Mouse (Mus musculus) CH12.LX (cell line): Measurements from ENCODE around the gene Spata13. TPM values are rescaled to one million over a fixed set of nuclear protein-coding genes. Genes with fewer than 3 reads are reported as not detected.

Experiments used
- DNase-seq: peaks from one replicate; pipeline ENCODE4 v3.0.0-alpha.2; 2013; ENCODE audit errors: extremely low read depth
- H3K27ac ChIP-seq: 2 replicates; pipeline ENCODE4 v1.5.1; 2012; ENCODE audit warnings: low read depth, mild to moderate bottlenecking, control low read depth, moderate library complexity; ENCODE audit not compliant: insufficient read depth
- H3K27me3 ChIP-seq: replicated peaks from 2 replicates; pipeline ENCODE3; 2012; ENCODE audit warnings: inconsistent platforms
- H3K36me3 ChIP-seq, 2 experiments: replicated peaks in 1 of 2; 2 replicates each; pipeline versions ENCODE3 to v1.6.1; 2012; ENCODE audit warnings: inconsistent platforms in 1 of 2, low read length in 1 of 2, mild to moderate bottlenecking in 1 of 2, mixed read lengths in 1 of 2, moderate library complexity in 1 of 2; ENCODE audit not compliant: control insufficient read depth in 1 of 2, insufficient read depth in 1 of 2
- H3K4me1 ChIP-seq, 2 experiments: 2 replicates each; pipeline ENCODE4 v1.6.1; 2012; ENCODE audit warnings: inconsistent platforms in 1 of 2, moderate library complexity in 1 of 2; ENCODE audit not compliant: insufficient read depth in 2 of 2, control insufficient read depth in 1 of 2
- H3K4me2 ChIP-seq: 2 replicates; pipeline ENCODE4 v1.6.1; 2012; ENCODE audit warnings: low read depth, mild to moderate bottlenecking, control low read depth; ENCODE audit not compliant: poor library complexity, insufficient read depth, severe bottlenecking
- H3K4me3 ChIP-seq, 3 experiments: fragments of 150-350 bp in 1 of 3; sonication (generic) in 1 of 3; replicated peaks in 1 of 3; 2 replicates each; pipeline versions ENCODE3 to v1.5.1; 2011 to 2012; ENCODE audit warnings: low read depth in 2 of 3, low read length in 2 of 3, mild to moderate bottlenecking in 2 of 3, moderate library complexity in 2 of 3, control low read depth in 1 of 3, improper control_type of control experiment in 1 of 3, inconsistent platforms in 1 of 3, mixed read lengths in 1 of 3; ENCODE audit not compliant: poor library complexity in 1 of 3
- H3K79me2 ChIP-seq: replicated peaks from 2 replicates; pipeline ENCODE4 v1.6.1; 2012; ENCODE audit warnings: mild to moderate bottlenecking, moderate library complexity; ENCODE audit not compliant: control insufficient read depth, poor library complexity, insufficient read depth, severe bottlenecking; ENCODE audit errors: extremely low read depth
- H3K9ac ChIP-seq: 2 replicates; pipeline ENCODE4 v1.6.1; 2012; ENCODE audit warnings: low read depth, mild to moderate bottlenecking, control low read depth, moderate library complexity; ENCODE audit not compliant: insufficient read depth
- H3K9me3 ChIP-seq: replicated peaks from 2 replicates; pipeline ENCODE3; 2012; ENCODE audit warnings: low read length, inconsistent platforms, mixed read lengths
- BHLHE40 ChIP-seq: IDR thresholded peaks from 2 replicates; pipeline ENCODE4 v1.6.1; 2011; ENCODE audit warnings: mild to moderate bottlenecking, low read depth, low read length, improper control_type of control experiment
- CHD2 ChIP-seq: IDR thresholded peaks from 2 replicates; pipeline ENCODE4 v1.6.1; 2011; ENCODE audit warnings: low read length, improper control_type of control experiment
- CTCF ChIP-seq, 2 experiments: IDR thresholded peaks in 1 of 2; conservative IDR thresholded peaks in 1 of 2; 2 replicates each; pipeline ENCODE4 v1.5.1; 2011 to 2012; ENCODE audit warnings: low read depth in 2 of 2, low read length in 2 of 2, improper control_type of control experiment in 1 of 2, inconsistent platforms in 1 of 2, mild to moderate bottlenecking in 1 of 2, moderate library complexity in 1 of 2
- E2F4 ChIP-seq: IDR thresholded peaks from 2 replicates; pipeline ENCODE4 v1.6.1; 2011; ENCODE audit warnings: low read depth, low read length, improper control_type of control experiment; ENCODE audit not compliant: insufficient replicate concordance
- ELF1 ChIP-seq: IDR thresholded peaks from 2 replicates; pipeline ENCODE4 v1.6.1; 2014; ENCODE audit warnings: low read depth, mild to moderate bottlenecking, inconsistent platforms, low read length, improper control_type of control experiment
- EP300 ChIP-seq: IDR thresholded peaks from 2 replicates; pipeline ENCODE4 v1.6.1; 2011; ENCODE audit warnings: low read length, improper control_type of control experiment
- GABPA ChIP-seq: IDR thresholded peaks from 2 replicates; pipeline ENCODE4 v1.6.1; 2012; ENCODE audit warnings: low read depth, low read length, improper control_type of control experiment, inconsistent platforms; ENCODE audit not compliant: insufficient replicate concordance
- HCFC1 ChIP-seq: IDR thresholded peaks from 2 replicates; pipeline ENCODE4 v1.6.1; 2012; ENCODE audit warnings: low read depth, mild to moderate bottlenecking, inconsistent platforms, low read length, improper control_type of control experiment
- IRF4 ChIP-seq: IDR thresholded peaks from 2 replicates; pipeline ENCODE4 v1.6.1; 2014; ENCODE audit warnings: low read depth, mild to moderate bottlenecking, inconsistent platforms, low read length, improper control_type of control experiment
- MAFK ChIP-seq: IDR thresholded peaks from 2 replicates; pipeline ENCODE4 v1.6.1; 2011; ENCODE audit warnings: low read length, improper control_type of control experiment; ENCODE audit not compliant: insufficient replicate concordance
- MEF2A ChIP-seq: IDR thresholded peaks from 2 replicates; pipeline ENCODE4 v1.6.1; 2014; ENCODE audit warnings: low read depth, mild to moderate bottlenecking, inconsistent platforms, low read length, improper control_type of control experiment, borderline replicate concordance
- MXI1 ChIP-seq: IDR thresholded peaks from 2 replicates; pipeline ENCODE4 v1.6.1; 2011; ENCODE audit warnings: mild to moderate bottlenecking, low read depth, low read length, improper control_type of control experiment
- MYC ChIP-seq: IDR thresholded peaks from 2 replicates; pipeline ENCODE4 v1.6.1; 2011; ENCODE audit warnings: low read depth, mild to moderate bottlenecking, improper control_type of control experiment, low read length
- NRF1 ChIP-seq: IDR thresholded peaks from 2 replicates; pipeline ENCODE4 v1.6.1; 2014; ENCODE audit warnings: low read depth, mild to moderate bottlenecking, inconsistent platforms, low read length, improper control_type of control experiment, moderate library complexity
- PAX5 ChIP-seq: IDR thresholded peaks from 2 replicates; pipeline ENCODE4 v1.6.1; 2012; ENCODE audit warnings: low read length, inconsistent platforms, mixed read lengths
- POLR2A ChIP-seq: IDR thresholded peaks from 2 replicates; pipeline ENCODE4 v1.6.1; 2011; ENCODE audit warnings: low read depth, mild to moderate bottlenecking, improper control_type of control experiment, low read length
- POLR2AphosphoS2 ChIP-seq: IDR thresholded peaks from 2 replicates; pipeline ENCODE4 v1.6.1; 2011; ENCODE audit warnings: low read depth, low read length, improper control_type of control experiment
- RAD21 ChIP-seq: IDR thresholded peaks from 2 replicates; pipeline ENCODE4 v1.6.1; 2011; ENCODE audit warnings: low read depth, mild to moderate bottlenecking, low read length, improper control_type of control experiment, moderate library complexity
- RCOR1 ChIP-seq: conservative IDR thresholded peaks from 2 replicates; pipeline ENCODE4 v1.6.1; 2012; ENCODE audit warnings: low read depth, mild to moderate bottlenecking, inconsistent platforms, low read length, improper control_type of control experiment
- SIN3A ChIP-seq: IDR thresholded peaks from 2 replicates; pipeline ENCODE4 v1.6.1; 2012; ENCODE audit warnings: low read length, improper control_type of control experiment, inconsistent platforms
- SMC3 ChIP-seq: IDR thresholded peaks from 2 replicates; pipeline ENCODE4 v1.6.1; 2011; ENCODE audit warnings: low read depth, low read length, improper control_type of control experiment
- TCF12 ChIP-seq: IDR thresholded peaks from 2 replicates; pipeline ENCODE4 v1.6.1; 2014; ENCODE audit warnings: low read depth, mild to moderate bottlenecking, inconsistent platforms, low read length, improper control_type of control experiment
- UBTF ChIP-seq: IDR thresholded peaks from 2 replicates; pipeline ENCODE4 v1.6.1; 2012; ENCODE audit warnings: low read depth, mild to moderate bottlenecking, inconsistent platforms, low read length, improper control_type of control experiment, moderate library complexity
- USF1 ChIP-seq: IDR thresholded peaks from 2 replicates; pipeline ENCODE4 v1.6.1; 2014; ENCODE audit warnings: low read depth, mild to moderate bottlenecking, inconsistent platforms, low read length, improper control_type of control experiment
- USF2 ChIP-seq: conservative IDR thresholded peaks from 2 replicates; pipeline ENCODE4 v1.6.1; 2011; ENCODE audit warnings: low read depth, low read length, improper control_type of control experiment
- ZC3H11A ChIP-seq: IDR thresholded peaks from 2 replicates; pipeline ENCODE4 v1.6.1; 2012; ENCODE audit warnings: low read depth, mild to moderate bottlenecking, inconsistent platforms, low read length, improper control_type of control experiment
- ZKSCAN1 ChIP-seq: IDR thresholded peaks from 2 replicates; pipeline ENCODE4 v1.6.1; 2012; ENCODE audit warnings: low read depth, inconsistent platforms, low read length, improper control_type of control experiment, borderline replicate concordance
- ZNF384 ChIP-seq: IDR thresholded peaks from 2 replicates; pipeline ENCODE4 v1.6.1; 2012; ENCODE audit warnings: low read depth, low read length, improper control_type of control experiment, inconsistent platforms
- dilution Hi-C: fragments of 300-500 bp; cut with MboI; formaldehyde crosslinking; loops from 2 replicates; pipeline ENCODE4 v1.14.3; 2020; ENCODE audit warnings: low sequenced_read_pairs; ENCODE audit not compliant: extremely low pct_unique_long_range_greater_than_20kb, extremely low pct_ligation_motif_present
- in situ Hi-C: fragments of 300-500 bp; cut with MboI; formaldehyde crosslinking; loops from 3 replicates; pipeline ENCODE4 v1.14.3; 2019; ENCODE audit warnings: low sequenced_read_pairs, low pct_ligation_motif_present, low pct_unique_long_range_greater_than_20kb, mixed read lengths
- polyA plus RNA-seq: library from polyadenylated mRNA; unstranded; fragments of >175 nt; gene quantifications from 2 replicates; pipeline ENCODE4 v1.2.1, GENCODE M21; 2012; ENCODE audit warnings: low read depth; ENCODE audit not compliant: insufficient read length
- total RNA-seq, 2 experiments: library from RNA; depleted of rRNA; stranded (reverse); fragments of 300-350 nt in 1 of 2; fragments of >200 nt in 1 of 2; gene quantifications; 2 replicates each; pipeline ENCODE4 v1.2.3; 2012 to 2014

Gene Spata13
- total and polyA plus RNA-seq, 3 experiments: 11.6 to 15.9 (median 13.6) TPM

GRCm38 (mm10) chr14:60694215-60694997 lies 60.6 kb downstream of the Spata13 start:
- Histone ChIP-seq H3K4me3 (no peak overlapping the region), H3K9me3 (no peaks in the 10 kb centered on the region), H3K4me2 (no peak overlapping the region), H3K9ac (no peak overlapping the region), H3K36me3 (no peaks in the 10 kb centered on the region), H3K4me1 (peaks cover 3 to 9% of the 10 kb centered on the region in 2 experiments; a peak in 1 of 4 replicates), H3K27me3 (no peaks in the 10 kb centered on the region), H3K79me2 (no peaks in the 10 kb centered on the region), H3K27ac (no peak overlapping the region)
- in situ Hi-C loops (loop anchor here (5.0 to 10.0 kb wide), 2 partner anchors 167 to 420 kb away; no protein-coding TSS in a partner anchor), dilution Hi-C loops (no loop called here)
- DNase-seq: peak; percentile 45
- TF ChIP-seq MYC (no peak), GABPA (no peak), IRF4 (no peak), ZC3H11A (peak; percentile 63), SMC3 (peak; percentile 76), RAD21 (peak; percentile 87), PAX5 (no peak), MAFK (no peak), USF1 (no peak), SIN3A (no peak), ELF1 (no peak), E2F4 (no peak), NRF1 (no peak), POLR2A (no peak), CTCF (conservative IDR thresholded peaks at IDR 0.05 in 1 of 2, IDR thresholded peaks at IDR 0.05 in 1 of 2; ENCODE audit: low read depth in 2 of 2, low read length in 2 of 2) (peak; percentile 69 to 81)

GRCm38 (mm10) chr14:60697351-60697750 lies 63.5 kb downstream of the Spata13 start:
- dilution Hi-C loops: no loop called here
- Histone ChIP-seq H3K9me3 (no peaks in the 10 kb centered on the region), H3K36me3 (no peaks in the 10 kb centered on the region), H3K4me3 (no peak overlapping the region), H3K27ac (no peak overlapping the region), H3K9ac (no peak overlapping the region), H3K4me2 (no peak overlapping the region), H3K27me3 (no peaks in the 10 kb centered on the region), H3K4me1 (peaks cover 3 to 9% of the 10 kb centered on the region in 2 experiments; a peak in 1 of 4 replicates), H3K79me2 (no peaks in the 10 kb centered on the region)
- TF ChIP-seq NRF1: no peak
- TF ChIP-seq MAFK: no peak
- no peak for TF ChIP-seq USF1
- TF ChIP-seq IRF4: no peak
- TF ChIP-seq BHLHE40: no peak
- TF ChIP-seq UBTF: no peak
- TF ChIP-seq EP300: no peak
- TF ChIP-seq POLR2AphosphoS2: no peak
- no peak for TF ChIP-seq TCF12
- no peak for TF ChIP-seq ZKSCAN1
- TF ChIP-seq MXI1: no peak
- TF ChIP-seq USF2: no peak
- TF ChIP-seq CHD2: no peak
- TF ChIP-seq MEF2A: no peak
- no peak for TF ChIP-seq ZNF384
- TF ChIP-seq HCFC1: no peak
- TF ChIP-seq CTCF (conservative IDR thresholded peaks at IDR 0.05 in 1 of 2, IDR thresholded peaks at IDR 0.05 in 1 of 2; ENCODE audit: low read depth in 2 of 2, low read length in 2 of 2): no peak
- TF ChIP-seq POLR2A: no peak
- TF ChIP-seq ZC3H11A: no peak
- no peak for TF ChIP-seq RCOR1
- DNase-seq: no peak
- in situ Hi-C loops: loop anchor here (10.0 kb wide), 1 partner anchor 417 kb away; no protein-coding TSS in a partner anchor
